Mouse (Mus musculus) kidney, adult 2 months (tissue): ENCODE results near the gene Ttll11.

ENCODE experiments used
- CTCF ChIP-seq: fragments of 200-500 bp; conservative IDR thresholded peaks from 2 replicates; pipeline ENCODE4 v1.5.1; 2011; ENCODE audit warnings: low read depth, mild to moderate bottlenecking, control low read depth, low read length, moderate library complexity, mixed read lengths; ENCODE audit not compliant: insufficient read depth, insufficient read length
- POLR2A ChIP-seq: fragments of 200-500 bp; IDR thresholded peaks from one replicate; pipeline ENCODE4 v1.6.1; 2011; ENCODE audit warnings: low read depth, low read length, control low read depth

DNA sequence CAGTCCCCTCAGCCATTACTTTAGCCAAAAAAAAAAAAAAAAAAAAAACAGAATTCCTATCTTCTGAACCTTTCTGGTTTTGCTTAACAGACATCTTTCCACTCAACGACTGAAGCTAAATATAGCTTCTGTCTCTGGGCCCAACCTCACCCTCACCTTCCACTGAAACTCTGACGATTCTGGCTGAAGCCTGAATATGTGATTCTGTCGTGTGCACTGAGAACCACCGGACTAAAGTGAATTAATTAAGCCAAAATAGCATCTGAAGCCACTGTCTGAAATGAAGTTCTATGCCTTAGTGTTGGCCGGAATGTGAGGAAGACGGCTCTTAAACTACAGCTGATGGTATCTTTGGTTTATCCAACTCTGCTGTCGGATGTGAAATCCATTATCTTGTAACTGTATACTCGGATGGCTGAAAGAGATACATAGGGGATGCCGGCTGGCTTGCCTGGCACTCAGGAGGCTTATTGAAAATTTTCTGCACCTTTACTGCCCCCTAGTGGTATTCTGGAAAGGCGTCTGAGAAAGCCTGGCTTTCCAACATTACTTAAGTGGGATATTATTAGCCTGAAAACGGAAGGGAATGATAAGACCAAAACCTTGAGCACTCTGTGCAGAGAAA is 73.4 kb downstream of the Ttll11 start:
- TF ChIP-seq CTCF (peak; percentile 64), POLR2A (no peak)
